Mouse (Mus musculus): ENCODE results near the gene Uspl1. TPM values are rescaled to one million over a fixed set of nuclear protein-coding genes. Genes with fewer than 3 reads are reported as not detected.
A peak's percentile ranks its signal among the peaks of the same experiment; 100 is the strongest.

Gene Uspl1
- polyA plus RNA-seq, 1 experiment: 8.5 TPM

DNA sequence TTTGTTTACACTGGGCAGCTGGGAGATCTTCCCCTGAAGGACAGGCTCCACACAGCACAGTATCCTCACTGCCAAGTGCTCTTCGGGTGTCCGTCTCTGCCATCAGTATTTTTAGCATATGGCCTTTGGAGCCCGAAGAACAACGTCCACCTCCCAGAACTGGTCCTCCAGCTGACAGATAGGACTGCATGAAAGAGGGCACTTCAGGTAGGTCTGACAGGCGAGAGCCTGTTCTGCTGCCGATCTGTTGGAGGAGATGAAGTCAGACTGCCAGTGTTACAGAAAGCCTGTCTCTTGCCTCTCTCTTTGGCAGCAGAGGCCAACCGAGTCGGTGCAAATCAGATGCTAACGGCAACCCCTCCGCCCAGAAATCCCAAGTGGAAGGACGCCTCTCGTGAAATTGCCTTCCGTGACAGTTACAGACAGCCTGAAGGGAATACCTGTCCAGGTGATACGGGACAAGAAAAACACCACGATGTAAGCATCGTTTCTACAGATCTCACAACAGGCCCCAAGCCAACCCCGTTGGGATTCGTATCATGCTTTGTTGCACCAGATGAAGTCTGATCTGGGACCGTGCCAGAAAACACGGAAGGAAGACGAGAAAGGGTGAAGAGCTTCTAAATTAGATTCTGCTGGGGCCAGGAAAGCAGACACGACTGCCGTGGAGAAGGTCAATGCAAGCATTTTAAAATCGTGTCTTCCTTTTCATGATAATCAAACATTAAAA, 53.2 kb downstream of the Uspl1 start:
- H3K27me3 ChIP-seq (ENCODE audit: control insufficient read depth, insufficient read depth, low read length): no peaks in the 10 kb centered on the region
- TF ChIP-seq CTCF (IDR thresholded peaks at IDR 0.05; ENCODE audit: extremely low read depth, insufficient read depth, insufficient read length, insufficient replicate concordance): no peak
- TF ChIP-seq POLR2A (IDR thresholded peaks at IDR 0.05; ENCODE audit: low read depth, low read length): no peak
- peaks cover 5% of the 10 kb centered on the region; the same call in 1 of the 2 replicates for H3K4me1 ChIP-seq (ENCODE audit: control insufficient read depth, insufficient read depth, insufficient read length)
- H3K4me3 ChIP-seq (ENCODE audit: extremely low read depth, insufficient read depth, insufficient read length): no peak overlapping the region
- no peaks in the 10 kb centered on the region for H3K36me3 ChIP-seq (ENCODE audit: control insufficient read depth, insufficient read depth, low read length)
- WGBS: 85% methylated on average over 24 of the region's 24 CpGs
- no peak overlapping the region for H3K27ac ChIP-seq (ENCODE audit: insufficient read depth, low read length)
- DNase-seq (ENCODE audit: low read depth in 1 of 2, low spot score in 2 of 2): no peak

DNA sequence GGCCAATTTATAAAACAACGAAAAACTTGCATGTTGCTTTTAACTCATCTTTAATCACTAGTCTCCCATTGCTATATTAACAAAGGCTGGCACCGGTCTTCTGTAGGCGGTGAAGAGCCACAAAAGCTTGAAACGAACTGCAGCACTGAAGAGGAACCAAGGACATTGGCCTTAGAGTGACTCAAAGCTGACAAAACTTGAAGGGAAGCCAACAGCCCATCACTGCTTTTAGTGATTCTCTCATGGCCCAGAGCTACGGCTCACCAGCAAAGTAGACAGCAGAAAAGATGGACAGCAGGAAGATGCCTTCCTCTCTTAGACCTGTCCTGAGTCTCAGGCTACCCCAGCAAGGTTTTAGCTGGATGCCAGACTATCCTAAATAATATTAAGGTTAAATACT, 58.3 kb downstream of the Uspl1 start:
- no peaks in the 10 kb centered on the region for H3K27me3 ChIP-seq (ENCODE audit: control insufficient read depth, insufficient read depth, low read length)
- H3K36me3 ChIP-seq (ENCODE audit: control insufficient read depth, insufficient read depth, low read length): no peaks in the 10 kb centered on the region
- H3K4me1 ChIP-seq (ENCODE audit: control insufficient read depth, insufficient read depth, insufficient read length): peaks cover 11% of the 10 kb centered on the region; the same call in 1 of the 2 replicates
- H3K4me3 ChIP-seq (ENCODE audit: extremely low read depth, insufficient read depth, insufficient read length): no peak overlapping the region
- no peak overlapping the region for H3K27ac ChIP-seq (ENCODE audit: insufficient read depth, low read length)
- DNase-seq (ENCODE audit: low read depth in 1 of 2, low spot score in 2 of 2): no peak
- no peak for TF ChIP-seq CTCF (IDR thresholded peaks at IDR 0.05; ENCODE audit: extremely low read depth, insufficient read depth, insufficient read length, insufficient replicate concordance)
- 80% methylated on average over 5 of the region's 5 CpGs for WGBS

DNA sequence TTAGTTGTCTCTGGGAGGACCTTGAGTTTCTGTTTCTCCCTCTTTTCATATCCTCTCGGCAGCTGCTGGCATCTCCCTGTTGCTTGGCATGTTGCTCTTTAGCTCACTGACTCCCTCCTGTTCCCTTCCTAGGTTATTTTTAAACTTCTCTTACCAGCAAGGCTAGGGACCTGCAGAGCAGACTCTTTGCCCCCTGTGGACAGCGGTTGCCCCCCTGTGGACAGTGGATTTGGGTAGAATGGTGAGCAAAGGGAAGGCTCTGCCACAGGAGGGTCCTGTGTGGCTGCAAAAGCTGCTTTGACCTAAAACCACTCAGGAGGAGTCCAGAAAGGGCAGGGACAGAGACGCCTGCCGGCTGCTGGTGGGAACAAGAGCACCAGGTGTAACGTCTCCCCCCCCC, 58.9 kb downstream of the Uspl1 start:
- no peak for DNase-seq (ENCODE audit: low read depth in 1 of 2, low spot score in 2 of 2)
- peaks cover 13% of the 10 kb centered on the region; the same call in 1 of the 2 replicates for H3K4me1 ChIP-seq (ENCODE audit: control insufficient read depth, insufficient read depth, insufficient read length)
- no peak overlapping the region for H3K4me3 ChIP-seq (ENCODE audit: extremely low read depth, insufficient read depth, insufficient read length)
- TF ChIP-seq CTCF (IDR thresholded peaks at IDR 0.05; ENCODE audit: extremely low read depth, insufficient read depth, insufficient read length, insufficient replicate concordance) (no peak), POLR2A (IDR thresholded peaks at IDR 0.05; ENCODE audit: low read depth, low read length) (no peak)
- H3K27ac ChIP-seq (ENCODE audit: insufficient read depth, low read length): no peak overlapping the region
- H3K36me3 ChIP-seq (ENCODE audit: control insufficient read depth, insufficient read depth, low read length): no peaks in the 10 kb centered on the region
- WGBS: 78% methylated on average over 5 of the region's 5 CpGs
- no peaks in the 10 kb centered on the region for H3K27me3 ChIP-seq (ENCODE audit: control insufficient read depth, insufficient read depth, low read length)

GRCm38 (mm10) chr5:149245391-149245964, 61.3 kb downstream of the Uspl1 start:
- H3K4me1 ChIP-seq (ENCODE audit: control insufficient read depth, insufficient read depth, insufficient read length): peaks cover 13% of the 10 kb centered on the region; the same call in 1 of the 2 replicates
- no peaks in the 10 kb centered on the region for H3K36me3 ChIP-seq (ENCODE audit: control insufficient read depth, insufficient read depth, low read length)
- H3K27me3 ChIP-seq (ENCODE audit: control insufficient read depth, insufficient read depth, low read length): no peaks in the 10 kb centered on the region
- WGBS: 10% methylated on average over 9 of the region's 9 CpGs
- TF ChIP-seq POLR2A (IDR thresholded peaks at IDR 0.05; ENCODE audit: low read depth, low read length): no peak
- TF ChIP-seq CTCF (IDR thresholded peaks at IDR 0.05; ENCODE audit: extremely low read depth, insufficient read depth, insufficient read length, insufficient replicate concordance): no peak
- H3K4me3 ChIP-seq (ENCODE audit: extremely low read depth, insufficient read depth, insufficient read length): peak overlapping the region; percentile 59
- DNase-seq (ENCODE audit: low read depth in 1 of 2, low spot score in 2 of 2): no peak
- peak overlapping the region; percentile 97 for H3K27ac ChIP-seq (ENCODE audit: insufficient read depth, low read length)

DNA sequence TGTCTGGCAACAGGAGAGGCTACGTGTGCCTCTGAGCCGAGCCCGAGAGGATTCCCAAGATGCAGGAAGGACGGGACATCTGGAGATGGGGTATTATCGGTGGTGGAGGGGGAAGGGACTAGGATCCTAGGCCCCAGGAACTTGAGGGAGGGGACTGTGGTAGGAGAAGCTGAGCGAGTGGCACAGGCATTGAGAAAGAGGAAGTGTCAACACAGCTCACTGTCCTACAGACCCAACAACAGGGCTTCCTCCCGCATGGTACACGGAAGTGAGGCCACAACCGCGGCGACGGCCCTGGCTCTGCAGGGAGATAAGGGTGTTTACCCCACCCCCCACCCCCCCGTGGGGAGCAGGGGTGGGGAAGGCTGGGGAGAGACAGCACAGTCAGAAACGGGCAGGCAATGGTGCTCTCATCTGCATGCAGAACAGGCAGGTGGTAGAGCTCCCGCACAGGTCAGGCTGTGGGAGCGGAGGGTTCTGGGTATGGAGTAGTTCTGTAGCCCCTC, 61.9 kb downstream of the Uspl1 start:
- no peaks in the 10 kb centered on the region for H3K36me3 ChIP-seq (ENCODE audit: control insufficient read depth, insufficient read depth, low read length)
- peak overlapping the region; percentile 97 for H3K27ac ChIP-seq (ENCODE audit: insufficient read depth, low read length)
- H3K4me1 ChIP-seq (ENCODE audit: control insufficient read depth, insufficient read depth, insufficient read length): peaks cover 13% of the 10 kb centered on the region; the same call in 1 of the 2 replicates
- DNase-seq (ENCODE audit: low read depth in 1 of 2, low spot score in 2 of 2): peak; percentile 79 to 83
- no peaks in the 10 kb centered on the region for H3K27me3 ChIP-seq (ENCODE audit: control insufficient read depth, insufficient read depth, low read length)
- TF ChIP-seq CTCF (IDR thresholded peaks at IDR 0.05; ENCODE audit: extremely low read depth, insufficient read depth, insufficient read length, insufficient replicate concordance) (no peak), POLR2A (IDR thresholded peaks at IDR 0.05; ENCODE audit: low read depth, low read length) (peak; percentile 71)
- WGBS: 2% methylated on average over 16 of the region's 16 CpGs
- peak overlapping the region; percentile 59 for H3K4me3 ChIP-seq (ENCODE audit: extremely low read depth, insufficient read depth, insufficient read length)

DNA sequence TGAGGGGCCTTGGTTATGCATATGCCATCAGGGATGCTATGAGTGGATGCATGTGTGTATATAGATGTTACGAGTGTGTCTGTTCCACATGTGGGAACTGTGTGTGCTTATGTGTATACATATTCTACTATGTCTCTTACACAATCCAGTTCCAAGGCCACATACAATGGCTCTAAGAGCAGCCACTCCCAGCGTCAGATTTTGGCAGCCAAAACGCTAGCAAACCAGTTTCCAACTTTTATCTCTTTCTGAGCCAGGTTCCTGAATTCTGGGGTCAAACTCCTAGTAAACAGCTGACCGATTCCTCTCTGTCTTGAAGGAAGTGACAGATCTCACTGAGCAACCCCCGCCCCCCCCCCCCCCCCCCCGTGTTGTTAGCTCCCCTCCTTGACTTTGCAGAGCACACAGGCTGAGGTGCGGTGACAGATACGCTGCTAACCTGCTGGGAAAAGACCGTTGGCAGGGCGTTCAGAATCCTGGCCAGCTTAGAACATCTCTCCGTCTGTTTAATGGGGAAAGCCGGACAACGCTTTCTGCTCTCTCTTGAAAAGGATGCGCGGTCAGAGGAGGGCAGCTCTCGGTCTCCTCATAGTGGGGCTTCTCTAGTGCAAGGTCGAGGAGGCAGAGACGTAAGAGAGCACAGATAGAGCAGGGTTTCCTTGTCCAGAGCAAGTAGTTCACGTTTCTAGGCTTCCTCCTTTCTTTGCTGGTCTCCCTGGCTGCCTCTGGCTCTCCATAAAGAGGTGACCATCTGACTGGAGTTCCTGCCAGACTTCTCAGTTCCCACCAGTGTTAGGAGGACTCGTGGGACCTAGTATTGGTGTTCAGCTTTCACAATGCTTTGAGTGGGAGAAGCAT, 63.1 kb downstream of the Uspl1 start:
- WGBS: 26% methylated on average over 20 of the region's 20 CpGs

More for the DNA sequence above, 63.1 kb downstream of the Uspl1 start:
- TF ChIP-seq CTCF (IDR thresholded peaks at IDR 0.05; ENCODE audit: extremely low read depth, insufficient read depth, insufficient read length, insufficient replicate concordance) (no peak), POLR2A (IDR thresholded peaks at IDR 0.05; ENCODE audit: low read depth, low read length) (no peak)
- no peaks in the 10 kb centered on the region for H3K27me3 ChIP-seq (ENCODE audit: control insufficient read depth, insufficient read depth, low read length)
- no peaks in the 10 kb centered on the region for H3K36me3 ChIP-seq (ENCODE audit: control insufficient read depth, insufficient read depth, low read length)
- peaks cover 13% of the 10 kb centered on the region; the same call in 1 of the 2 replicates for H3K4me1 ChIP-seq (ENCODE audit: control insufficient read depth, insufficient read depth, insufficient read length)
- H3K4me3 ChIP-seq (ENCODE audit: extremely low read depth, insufficient read depth, insufficient read length): no peak overlapping the region
- no peak for DNase-seq (ENCODE audit: low read depth in 1 of 2, low spot score in 2 of 2)
- H3K27ac ChIP-seq (ENCODE audit: insufficient read depth, low read length): peak overlapping the region; percentile 27; the same call in 1 of the 2 replicates
